Mouse (Mus musculus) lung, embryonic 16.5 days (tissue): ENCODE measurements around the gene Nudt17. TPM values are rescaled to one million over a fixed set of nuclear protein-coding genes. Genes with fewer than 3 reads are reported as not detected.
"Not testable (repeated sequence)": the region's sequence is repeated elsewhere in the genome, so short reads cannot be mapped to it uniquely, and the experiment has no call there.

Source experiments
- ATAC-seq: fragments of 200-750 bp; cut with Nextera tagmentation; 2 replicates; pipeline ENCODE4 v1.8.0; 2017; ENCODE audit warnings: low read depth, mild to moderate bottlenecking, moderate library complexity
- H3K27ac ChIP-seq: fragments of 300-500 bp; sonication (generic); 2 replicates; pipeline ENCODE4 v1.5.1; 2014; ENCODE audit warnings: mild to moderate bottlenecking, control low read depth, low read length
- H3K27me3 ChIP-seq: fragments of 300-500 bp; sonication (generic); 2 replicates; pipeline ENCODE4 v1.6.1; 2014; ENCODE audit warnings: low read depth, low read length, mixed read lengths; ENCODE audit not compliant: control insufficient read depth, insufficient read depth
- H3K36me3 ChIP-seq: fragments of 300-500 bp; sonication (generic); 2 replicates; pipeline ENCODE4 v1.6.1; 2014; ENCODE audit warnings: low read length; ENCODE audit not compliant: control insufficient read depth, insufficient read depth
- H3K4me1 ChIP-seq: fragments of 300-500 bp; sonication (generic); replicated peaks from 2 replicates; pipeline ENCODE4 v1.6.1; 2014; ENCODE audit warnings: low read length, mixed read lengths; ENCODE audit not compliant: control insufficient read depth, insufficient read depth
- H3K4me2 ChIP-seq: fragments of 300-500 bp; sonication (generic); 2 replicates; pipeline ENCODE4 v1.6.1; 2014; ENCODE audit warnings: low read depth, low read length, control low read depth
- H3K4me3 ChIP-seq: fragments of 300-500 bp; sonication (generic); 2 replicates; pipeline ENCODE4 v1.5.1; 2014; ENCODE audit warnings: mild to moderate bottlenecking, low read length, control low read depth
- H3K9ac ChIP-seq: fragments of 300-500 bp; sonication (generic); 2 replicates; pipeline ENCODE4 v1.6.1; 2014; ENCODE audit warnings: low read length, control low read depth
- H3K9me3 ChIP-seq: fragments of 300-500 bp; sonication (generic); 2 replicates; pipeline ENCODE4 v1.6.1; 2016; ENCODE audit warnings: low read length; ENCODE audit not compliant: control insufficient read depth
- WGBS: fragments of 180-500 bp; shearing (Covaris S2); extraction: QIAGEN DNeasy Blood & Tissue Kit; methylation state at CpG from one replicate; pipeline ENCODE4 v1.1.7; 2014; 5-methylcytosine and 5-hydroxymethylcytosine counted together
- polyA plus RNA-seq: library from polyadenylated mRNA; unstranded; fragments of >200 nt; fragmentation: Nextera tagmentation; extraction: Ambion mirVana; gene quantifications from 2 replicates; pipeline ENCODE4 v1.2.1, GENCODE M21; 2015

Gene Nudt17
- polyA plus RNA-seq, 1 experiment from 2014 or later, result 8.2 TPM

GRCm38 (mm10) chr3:96667316-96667715, 41.0 kb downstream of the Nudt17 start:
- Histone ChIP-seq H3K27me3 (no peaks in the 10 kb centered on the region), H3K36me3 (no peaks in the 10 kb centered on the region), H3K27ac (no peak overlapping the region), H3K4me1 (peaks cover 13% of the 10 kb centered on the region), H3K4me3 (no peak overlapping the region), H3K9ac (no peak overlapping the region), H3K9me3 (no peaks in the 10 kb centered on the region), H3K4me2 (no peak overlapping the region)
- ATAC-seq, result no peak
- 35% methylated on average over 1 of the region's 1 CpGs for WGBS

DNA sequence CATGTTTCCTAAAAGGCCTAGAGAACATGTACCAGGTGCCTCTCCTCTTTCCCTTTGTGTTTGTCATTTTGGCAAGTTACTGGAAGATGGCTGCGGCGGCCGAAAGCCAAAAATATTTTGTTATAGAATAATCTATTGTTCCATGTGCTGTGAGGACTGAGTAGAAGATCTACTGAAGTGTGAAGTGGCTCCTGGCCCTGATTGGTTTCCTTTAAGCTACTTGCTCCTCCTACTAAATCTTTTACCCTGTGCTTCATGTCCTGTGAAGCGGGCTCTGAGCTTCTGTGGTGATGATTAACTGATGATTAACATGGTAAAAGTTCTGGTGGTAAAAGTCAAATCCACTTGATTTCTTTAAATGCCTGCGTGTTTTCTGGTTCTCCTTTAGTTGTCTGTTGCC, 41.4 kb downstream of the Nudt17 start:
- Histone ChIP-seq H3K4me1 (peaks cover 13% of the 10 kb centered on the region), H3K4me3 (no peak overlapping the region), H3K9ac (no peak overlapping the region), H3K4me2 (no peak overlapping the region), H3K9me3 (no peaks in the 10 kb centered on the region), H3K27ac (no peak overlapping the region), H3K36me3 (no peaks in the 10 kb centered on the region), H3K27me3 (no peaks in the 10 kb centered on the region)
- no peak for ATAC-seq
- 87% methylated on average over 5 of the region's 5 CpGs for WGBS

DNA sequence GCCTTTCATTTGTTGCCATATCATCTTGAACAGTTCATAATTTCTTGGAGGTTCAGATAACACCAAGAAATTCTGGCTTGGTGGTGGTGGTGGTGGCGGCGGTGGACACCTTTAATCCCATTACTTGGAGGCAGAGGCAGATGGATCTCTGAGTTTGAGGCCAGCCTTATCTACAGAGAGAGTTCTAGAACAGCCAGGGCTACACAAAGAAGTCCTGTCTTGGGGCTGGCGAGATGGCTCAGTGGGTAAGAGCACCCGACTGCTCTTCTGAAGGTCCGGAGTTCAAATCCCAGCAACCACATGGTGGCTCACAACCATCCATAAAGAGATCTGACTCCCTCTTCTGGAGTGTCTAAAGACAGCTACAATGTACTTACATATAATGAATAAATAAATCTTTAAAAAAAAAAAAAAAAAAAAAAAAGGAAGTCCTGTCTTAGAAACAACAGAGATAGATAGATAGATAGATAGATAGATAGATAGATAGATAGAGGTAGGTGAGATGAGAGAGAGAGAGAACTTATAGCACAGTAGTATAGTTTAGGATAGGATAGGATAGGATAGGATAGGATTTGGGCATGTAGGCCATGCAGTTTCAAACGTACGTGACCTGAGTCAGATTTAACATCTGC, 42.5 kb downstream of the Nudt17 start:
- H3K27me3 ChIP-seq, H3K27ac ChIP-seq, H3K36me3 ChIP-seq, ATAC-seq, H3K9ac ChIP-seq, H3K4me3 ChIP-seq, H3K4me2 ChIP-seq, H3K9me3 ChIP-seq: not testable (repeated sequence)
- peaks cover 13% of the 10 kb centered on the region for H3K4me1 ChIP-seq
- 87% methylated on average over 7 of the region's 7 CpGs for WGBS

DNA sequence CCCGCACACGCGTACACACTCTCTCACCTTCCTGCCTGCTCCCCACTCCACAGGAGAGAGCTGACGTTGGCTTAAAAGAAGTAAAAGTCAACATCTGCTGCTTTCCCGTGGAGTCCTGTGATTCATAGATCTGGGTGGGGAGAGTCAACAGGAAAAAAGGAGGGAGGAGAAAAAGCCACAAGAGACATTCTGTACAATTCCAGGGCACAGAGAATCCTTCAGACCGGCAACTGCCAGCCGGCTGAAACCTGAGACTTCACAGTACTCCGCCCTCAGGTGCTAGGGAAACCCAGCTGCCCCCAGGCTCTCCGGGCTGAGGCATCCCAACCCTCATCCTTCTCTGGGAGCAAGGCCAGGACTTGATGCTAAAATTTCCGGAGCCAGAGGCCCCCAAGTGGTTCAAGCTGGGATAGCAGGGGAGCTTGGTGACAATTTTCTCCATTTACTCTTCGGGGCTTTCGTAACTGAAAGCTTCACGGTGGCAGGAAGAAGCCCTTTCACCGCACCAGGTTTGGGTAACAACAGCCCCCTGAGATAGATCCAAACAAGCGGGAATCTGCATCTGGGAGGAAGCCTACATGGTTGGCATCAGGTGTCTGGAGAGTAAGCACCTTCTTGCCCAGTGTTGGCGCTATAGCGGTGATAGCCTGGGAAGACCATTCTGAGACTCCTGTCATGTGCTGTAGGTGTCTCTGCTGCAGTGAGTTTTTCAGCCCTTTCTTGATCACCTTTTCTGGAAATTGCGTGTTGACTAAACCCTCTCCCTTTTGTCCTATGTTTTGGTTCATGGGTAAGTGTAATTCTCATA, 44.7 kb downstream of the Nudt17 start:
- H3K9ac ChIP-seq, result peak overlapping the region; percentile 58
- ATAC-seq, result peak; percentile 94
- no peaks in the 10 kb centered on the region for H3K9me3 ChIP-seq
- peak overlapping the region; percentile 64 for H3K4me2 ChIP-seq
- H3K27ac ChIP-seq, result peak overlapping the region; percentile 50; the same call in 1 of the 2 replicates
- 6% methylated on average over 17 of the region's 18 CpGs for WGBS
- H3K36me3 ChIP-seq, result no peaks in the 10 kb centered on the region
- H3K4me1 ChIP-seq, result peaks cover 8% of the 10 kb centered on the region
- no peaks in the 10 kb centered on the region for H3K27me3 ChIP-seq
- H3K4me3 ChIP-seq, result peak overlapping the region; percentile 37

DNA sequence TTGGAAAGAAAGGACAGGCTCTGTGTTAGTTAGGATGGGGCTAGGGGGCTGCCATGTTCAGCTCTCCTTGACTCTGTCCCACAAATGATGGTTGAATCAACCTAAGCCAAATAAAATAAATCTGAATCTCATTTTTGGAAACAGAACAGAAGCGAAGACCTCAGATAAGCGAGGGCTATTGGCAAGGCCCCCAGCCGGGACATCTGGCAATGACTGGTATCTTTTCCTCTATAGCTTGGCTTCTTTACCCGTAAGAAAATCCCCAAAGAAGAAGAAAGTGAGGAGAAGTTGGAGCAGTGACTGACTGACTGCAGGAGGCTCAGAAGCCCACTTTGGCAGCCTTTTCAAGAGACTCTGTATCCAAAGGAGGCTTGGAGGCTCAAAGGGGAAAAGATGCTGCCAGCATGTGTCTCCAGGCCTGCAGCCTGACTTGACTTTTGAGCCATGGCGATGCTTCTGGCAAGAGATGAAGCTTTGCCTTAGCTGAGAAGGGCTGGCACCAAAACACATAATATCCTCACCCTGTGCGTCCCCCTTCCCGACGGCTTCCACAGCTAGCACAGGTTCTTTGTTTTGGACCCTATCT, 45.5 kb downstream of the Nudt17 start:
- Histone ChIP-seq H3K4me1 (peaks cover 8% of the 10 kb centered on the region), H3K9ac (peak overlapping the region; percentile 37)

GRCm38 (mm10) chr3:96660901-96661300, 47.5 kb downstream of the Nudt17 start:
- Histone ChIP-seq H3K27me3 (no peaks in the 10 kb centered on the region), H3K9me3 (no peaks in the 10 kb centered on the region), H3K27ac (no peak overlapping the region), H3K9ac (no peak overlapping the region), H3K36me3 (no peaks in the 10 kb centered on the region), H3K4me3 (no peak overlapping the region), H3K4me1 (peaks cover 8% of the 10 kb centered on the region), H3K4me2 (no peak overlapping the region)
- ATAC-seq, result no peak
- 86% methylated on average over 2 of the region's 2 CpGs for WGBS

More for the DNA sequence above, 45.5 kb downstream of the Nudt17 start:
- no peak overlapping the region for H3K4me3 ChIP-seq
- peak overlapping the region; percentile 42; the same call in 1 of the 2 replicates for H3K27ac ChIP-seq
- no peaks in the 10 kb centered on the region for H3K36me3 ChIP-seq
- H3K27me3 ChIP-seq, result no peaks in the 10 kb centered on the region
- H3K4me2 ChIP-seq, result peak overlapping the region; percentile 64
- 35% methylated on average over 8 of the region's 8 CpGs for WGBS
- no peaks in the 10 kb centered on the region for H3K9me3 ChIP-seq
- ATAC-seq, result peak; percentile 3; the same call in 1 of the 2 replicates

Other genes starting within 250 kb of the Nudt17 start
- gene Hfe2, start 183.4 kb downstream of the Nudt17 start, polyA plus RNA-seq, result 0.57 and 1.1 TPM in 2 replicates
- 184 and 197 TPM in 2 replicates for gene Txnip, start 150.6 kb downstream of the Nudt17 start, polyA plus RNA-seq
- 1.4 TPM in 2 replicates for gene Gm16253, start 131.6 kb downstream of the Nudt17 start, polyA plus RNA-seq
- 35.9 TPM in 2 replicates for gene Polr3gl, start 114.4 kb downstream of the Nudt17 start, polyA plus RNA-seq
- 1.6 and 1.9 TPM in 2 replicates for gene Ankrd34a, start 111.9 kb downstream of the Nudt17 start, polyA plus RNA-seq
- gene Lix1l, start 107.4 kb downstream of the Nudt17 start, polyA plus RNA-seq, result 6.7 and 8.2 TPM in 2 replicates
- 132 and 135 TPM in 2 replicates for gene Rbm8a, start 78.6 kb downstream of the Nudt17 start, polyA plus RNA-seq
- 54.2 and 57.7 TPM in 2 replicates for gene Pex11b, start 73.2 kb downstream of the Nudt17 start, polyA plus RNA-seq
- 0.15 and 0.24 TPM in 2 replicates for gene Gm42957, start 73.1 kb downstream of the Nudt17 start, polyA plus RNA-seq
- gene Itga10, start 63.0 kb downstream of the Nudt17 start, polyA plus RNA-seq, result 1.0 TPM in 2 replicates
- gene Ankrd35, start 38.4 kb downstream of the Nudt17 start, polyA plus RNA-seq, result 0.36 and 0.50 TPM in 2 replicates
- 51.9 and 52.0 TPM in 2 replicates for gene Pias3, start 12.2 kb downstream of the Nudt17 start, polyA plus RNA-seq
- 35.6 and 35.7 TPM in 2 replicates for gene Polr3c, start 19.1 kb upstream of the Nudt17 start, polyA plus RNA-seq
- 45.7 and 47.8 TPM in 2 replicates for gene Rnf115, start 19.1 kb upstream of the Nudt17 start, polyA plus RNA-seq
- gene Pdzk1, start 120.7 kb upstream of the Nudt17 start, polyA plus RNA-seq, result 0.64 TPM in 1 of 2 replicates, not detected in the other
- 0.40 and 1.8 TPM in 2 replicates for gene Cd160, start 120.8 kb upstream of the Nudt17 start, polyA plus RNA-seq
- 26.8 and 28.6 TPM in 2 replicates for gene Gja5, start 196.1 kb upstream of the Nudt17 start, polyA plus RNA-seq
- 33.0 and 37.6 TPM in 2 replicates for gene Gpr89, start 196.8 kb upstream of the Nudt17 start, polyA plus RNA-seq
- not detected in 2 replicates for gene Gja8, start 217.5 kb upstream of the Nudt17 start, polyA plus RNA-seq